Mouse (Mus musculus): ENCODE data around the gene Fndc5.

Fndc5 gene

GRCm38 (mm10) chr4:129147552-129148103, 10.8 kb downstream of the Fndc5 start:
- DNase-seq = peak in 1 of 2 experiments; percentile 7

- DNase-seq = no peak
Observed at GRCm38 (mm10) chr4:129149321-129149720, 12.5 kb downstream of the Fndc5 start.

- no peak for DNase-seq
Observed at GRCm38 (mm10) chr4:129151276-129151811, 14.5 kb downstream of the Fndc5 start.

GRCm38 (mm10) chr4:129157541-129157940, 20.7 kb downstream of the Fndc5 start:
- no peak for DNase-seq

GRCm38 (mm10) chr4:129158549-129158948, 21.8 kb downstream of the Fndc5 start:
- no peak for DNase-seq

GRCm38 (mm10) chr4:129161076-129161475, 24.3 kb downstream of the Fndc5 start:
- DNase-seq = no peak

GRCm38 (mm10) chr4:129161581-129162255, 24.9 kb downstream of the Fndc5 start:
- peak; percentile 47 to 57 for DNase-seq

GRCm38 (mm10) chr4:129172529-129172928, 35.7 kb downstream of the Fndc5 start:
- DNase-seq = no peak

GRCm38 (mm10) chr4:129179560-129179959, 42.8 kb downstream of the Fndc5 start:
- no peak for DNase-seq

- no peak for DNase-seq
Observed at GRCm38 (mm10) chr4:129188041-129188659, 51.4 kb downstream of the Fndc5 start.

- DNase-seq = peak; percentile 74
Observed at GRCm38 (mm10) chr4:129188803-129189541, 52.2 kb downstream of the Fndc5 start.

GRCm38 (mm10) chr4:129189542-129190519, 53.0 kb downstream of the Fndc5 start, which contains the start of the genes S100pbp and Yars:
TSS of gene S100pbp (minus strand) at chr4:129189727.
TSS of gene Yars (plus strand) at chr4:129189760.
- peak; percentile 99 for DNase-seq

GRCm38 (mm10) chr4:129190538-129190937, 53.7 kb downstream of the Fndc5 start:
- peak; percentile 31 to 49 for DNase-seq

- no peak for DNase-seq
Observed at GRCm38 (mm10) chr4:129191691-129192090, 54.9 kb downstream of the Fndc5 start.

All from cerebellum, postnatal 10 days (tissue).